9 mouse cellular contexts compared by ENCODE assay signal in genomic region chr4:35096226-35097175, GRCm38 (mm10). TPM values are rescaled to one million over a fixed set of nuclear protein-coding genes. Genes with fewer than 3 reads are reported as not detected.
DNase-seq lines count a peak whose midpoint lies in the region; ATAC-seq and TF ChIP-seq lines count a peak whose summit lies in the region.
"Had no signal": no experiment of that assay in that cellular context is flagged by ENCODE, and none has a peak within 500 bp of the region (broad histone marks: within the 10 kb centered on the region; RNA-seq: fewer than 3 reads in every experiment).

No protein-coding gene starts in this region.

- peaks cover 14% of the 10 kb centered on the region for H3K4me1 ChIP-seq in intestine, postnatal 0 days (replicated peaks; ENCODE audit: control insufficient read depth, insufficient read depth, low read length)
- H3K4me1 ChIP-seq in embryonic facial prominence, embryonic 10.5 days = peaks cover 37% of the 10 kb centered on the region

- 0 out of 2 replicates have a peak, but pooled peaks have one; percentile 15 for TF ChIP-seq CTCF in intestine, postnatal 0 days (IDR thresholded peaks at IDR 0.05; ENCODE audit: low read depth)

- H3K36me3 ChIP-seq in intestine, postnatal 0 days (ENCODE audit: control insufficient read depth, insufficient read depth) = no peaks in the 10 kb centered on the region
- H3K36me3 ChIP-seq in embryonic facial prominence, embryonic 10.5 days (replicated peaks) = no peaks in the 10 kb centered on the region
- H3K36me3 ChIP-seq: hindbrain, embryonic 15.5 days had no signal

- ATAC-seq in intestine, postnatal 0 days = peak; percentile 78
- peak; percentile 41 for ATAC-seq in megakaryocyte, adult 5-6 weeks (ENCODE audit: poor library complexity, severe bottlenecking)

- WGBS in intestine, postnatal 0 days = 47% methylated on average over 28 of the region's 28 CpGs
- WGBS in embryonic facial prominence, embryonic 10.5 days = 83% methylated on average over 28 of the region's 28 CpGs

- peak overlapping the region; percentile 11; the same call in 1 of the 2 replicates for H3K4me3 ChIP-seq in intestine, postnatal 0 days (ENCODE audit: low read depth, low read length)
- no peak overlapping the region for H3K4me3 ChIP-seq in embryonic facial prominence, embryonic 10.5 days
- H3K4me3 ChIP-seq: hindbrain, embryonic 15.5 days had no signal

- no peak overlapping the region for H3K9ac ChIP-seq in intestine, postnatal 0 days (ENCODE audit: low read depth, low read length)
- H3K9ac ChIP-seq: hindbrain, embryonic 15.5 days had no signal

- peak overlapping the region; percentile 50 for H3K4me2 ChIP-seq in intestine, postnatal 0 days (replicated peaks; ENCODE audit: low read depth)
- H3K4me2 ChIP-seq: hindbrain, embryonic 15.5 days had no signal

- no peaks in the 10 kb centered on the region for H3K27me3 ChIP-seq in intestine, postnatal 0 days (replicated peaks; ENCODE audit: control insufficient read depth, insufficient read depth, low read length)
- H3K27me3 ChIP-seq in embryonic facial prominence, embryonic 10.5 days (replicated peaks; ENCODE audit: low read depth, poor library complexity, severe bottlenecking) = peaks cover 5% of the 10 kb centered on the region; the same call in 1 of the 2 replicates
- H3K27me3 ChIP-seq: hindbrain, embryonic 15.5 days had no signal

- peak; percentile 6 to 15 for DNase-seq in right cerebral cortex, postnatal 36 days (ENCODE audit: low spot score in 2 of 2)
- no peak for DNase-seq in right cerebral cortex, postnatal 10 days (ENCODE audit: low spot score in 2 of 2)
- peak; percentile 85 for DNase-seq in thymus, postnatal 4 days
- no peak for DNase-seq in embryonic facial prominence, embryonic 10.5 days (ENCODE audit: low spot score)
- DNase-seq in MN1 (ENCODE audit: low spot score) = no peak
- no peak for DNase-seq in cerebellum, adult 18-20 months

- peak overlapping the region; percentile 93 for H3K27ac ChIP-seq in intestine, postnatal 0 days (ENCODE audit: low read depth, low read length)
- no peak overlapping the region; the same call in 1 of the 2 replicates for H3K27ac ChIP-seq in embryonic facial prominence, embryonic 10.5 days (replicated peaks)
- H3K27ac ChIP-seq: hindbrain, embryonic 15.5 days had no signal

- no peaks in the 10 kb centered on the region for H3K9me3 ChIP-seq in intestine, postnatal 0 days (ENCODE audit: control insufficient read depth)
- H3K9me3 ChIP-seq in embryonic facial prominence, embryonic 10.5 days = no peaks in the 10 kb centered on the region
- H3K9me3 ChIP-seq: hindbrain, embryonic 15.5 days had no signal

RNA-seq across cellular contexts. Expression of gene Ifnk, which starts 55.4 kb away (rescaled TPM):
- 0.25 and 0.51 TPM in 2 replicates for polyA plus RNA-seq in intestine, postnatal 0 days (2015; fragmentation: Nextera tagmentation; extraction: Ambion mirVana)
- not detected in 2 replicates for total RNA-seq in megakaryocyte, adult 5-6 weeks (2015)
- total RNA-seq in megakaryocyte, adult 5-6 weeks (2017) = not detected in 2 replicates
- 0.45 TPM in 2 replicates for polyA plus RNA-seq in embryonic facial prominence, embryonic 10.5 days (2016; fragmentation: Nextera tagmentation; extraction: Ambion mirVana)

Comparison
In these comparisons a context has a peak if more than half of its experiments do, and no peak if none do; other contexts are left out.
1. DNase-seq: peak in right cerebral cortex, postnatal 36 days (2 of 2) and thymus, postnatal 4 days (single experiment); none in right cerebral cortex, postnatal 10 days (0 of 2), embryonic facial prominence, embryonic 10.5 days (single experiment), MN1 (single experiment) and cerebellum, adult 18-20 months (0 of 2).